Mouse (Mus musculus) embryonic stem cell, embryonic (primary cell): ENCODE measurements at regions not wholly inside any gene's neighbourhood (a gene's known extent, or its start where the extent isn't known, plus 50 kb on each side); places are given as distances from the start of the nearest gene placed in this dataset.

Experiments used
- CTCF ChIA-PET, 4 experiments: fragments of 300-600 bp in 2 of 4; fragments of 350-600 bp in 2 of 4; sonication (Branson Sonifier 250); formaldehyde crosslinking; loops; one replicate each; lab custom pipeline; 2022; ENCODE audit warnings: inconsistent platforms in 2 of 4; lab: Charles Lee
- POLR2A ChIA-PET, 4 experiments: fragments of 300-600 bp in 2 of 4; fragments of 350-600 bp in 2 of 4; sonication (Branson Sonifier 250); formaldehyde crosslinking; loops; one replicate each; lab custom pipeline; 2022; ENCODE audit warnings: antibody characterized with exemption in 4 of 4, inconsistent platforms in 1 of 4; lab: Charles Lee

GRCm38 (mm10) chr5:91302114-91302513 is 100.7 kb downstream of the Btc start:
- ChIA-PET CTCF (no interaction called here), POLR2A (interaction anchor here in 1 of 4 experiments (0.6 kb wide), 1 partner anchor 411 kb away, joined by 5 read pairs; the partner anchor contains the start of gene Cxcl1)

DNA sequence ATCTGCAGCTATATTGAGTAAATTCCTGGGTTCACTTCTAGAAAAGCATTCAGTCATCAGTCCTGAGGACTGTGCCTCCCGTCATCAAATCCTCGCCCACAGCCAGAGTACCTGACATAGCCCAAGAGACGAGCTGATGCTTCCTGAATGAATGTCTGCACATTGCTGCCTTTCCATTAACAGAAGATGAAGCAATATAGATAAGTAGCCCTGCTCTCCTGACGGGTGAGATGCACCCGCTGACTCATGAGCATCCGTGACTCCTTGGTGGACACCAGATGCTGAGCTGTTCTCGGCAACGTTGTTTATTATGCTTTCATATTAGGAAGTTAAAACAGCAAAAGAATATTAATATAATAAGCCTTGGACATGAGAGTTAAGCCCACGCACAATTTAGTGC is 99.9 kb downstream of the Btc start:
- ChIA-PET POLR2A (interaction anchor here in 2 of 4 experiments (0.6 to 1.0 kb wide), 2 partner anchors 24 to 412 kb away, joined by 3 to 5 read pairs; partner anchors contain the start of gene Cxcl1 (in 1 of the 2)), CTCF (no interaction called here)

GRCm38 (mm10) chr5:91303702-91304101 is 99.1 kb downstream of the Btc start:
- ChIA-PET POLR2A (interaction anchor here in 1 of 4 experiments (1.0 kb wide), 1 partner anchor 24 kb away, joined by 3 read pairs; no protein-coding TSS in a partner anchor), CTCF (no interaction called here)

DNA sequence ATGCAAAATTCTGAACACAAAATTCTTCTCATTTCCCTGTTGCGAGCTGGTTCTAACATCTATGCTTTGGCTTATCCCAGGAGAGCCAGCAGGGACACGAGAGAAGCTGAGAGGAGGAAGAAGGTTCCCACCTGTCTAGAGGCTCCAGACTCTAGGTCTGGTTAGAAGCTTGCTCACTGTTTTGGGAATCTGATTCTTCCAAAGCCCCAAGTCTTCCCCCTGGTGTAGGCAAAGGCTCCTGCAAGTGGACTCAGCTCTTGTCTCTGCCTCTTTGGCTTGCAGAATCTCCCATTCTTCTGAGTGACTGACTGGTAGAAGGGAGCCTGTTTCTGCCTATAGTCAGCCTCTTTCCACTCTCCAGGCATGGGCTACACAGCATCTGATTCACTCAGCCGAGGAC is 95.8 kb downstream of the Btc start:
- CTCF ChIA-PET = interaction anchor here in 3 of 4 experiments (0.5 to 2.5 kb wide), 6 partner anchors 96 to 370 kb away, joined by 3 to 24 read pairs (median 3); partner anchors contain the start of gene Btc (in 1 of the 3)
- POLR2A ChIA-PET = no interaction called here
